Mouse (Mus musculus) kidney, postnatal 25 days (tissue): Measurements from ENCODE around the gene Edn2.

Experiments used
- DNase-seq, 2 experiments: peaks; one replicate each; pipeline ENCODE4 v3.0.0; 2021; ENCODE audit warnings: mixed read lengths in 2 of 2

Edn2 gene

DNA sequence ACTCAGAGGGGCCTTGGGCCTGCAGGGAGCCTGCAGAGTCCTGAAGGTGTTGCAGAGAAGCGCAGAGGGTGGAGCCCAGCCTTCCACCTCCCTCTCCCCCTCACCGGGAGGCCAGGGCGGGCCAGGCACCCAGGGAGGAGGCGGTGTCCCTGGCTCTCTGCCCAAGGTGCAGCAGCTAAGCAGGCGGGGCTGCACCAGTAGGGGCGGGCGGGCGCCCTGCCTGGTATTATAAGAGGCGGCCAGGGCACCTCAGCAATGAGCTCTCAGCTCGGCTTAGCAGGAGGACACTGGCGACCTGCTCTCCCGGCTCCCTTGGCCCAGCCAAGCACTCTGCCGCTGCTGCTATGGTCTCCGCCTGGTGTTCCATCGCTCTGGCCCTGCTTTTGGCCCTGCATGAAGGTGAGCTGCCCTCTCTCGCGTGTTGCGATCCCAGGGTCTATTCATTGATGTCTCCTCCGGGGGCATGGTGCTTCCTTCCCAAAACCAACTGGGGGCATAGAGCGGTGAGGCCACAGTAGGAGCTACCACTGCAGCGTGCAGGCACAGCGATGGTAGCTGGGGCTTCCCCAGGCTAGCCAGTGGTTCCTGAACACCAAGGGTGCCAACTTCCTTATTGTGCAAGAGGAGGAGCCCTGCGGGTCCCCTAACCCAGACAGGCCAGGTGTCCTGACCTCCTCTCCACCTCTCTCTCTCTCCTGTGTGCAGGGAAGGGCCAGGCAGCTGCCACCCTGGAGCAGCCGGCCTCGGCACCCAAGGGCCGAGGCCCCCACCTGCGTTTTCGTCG, at the start of gene Edn2:
Gene Edn2 (plus strand): TSS at position 41 of the 784 bp plus-strand sequence.
- peak; percentile 93 to 95 for DNase-seq

DNA sequence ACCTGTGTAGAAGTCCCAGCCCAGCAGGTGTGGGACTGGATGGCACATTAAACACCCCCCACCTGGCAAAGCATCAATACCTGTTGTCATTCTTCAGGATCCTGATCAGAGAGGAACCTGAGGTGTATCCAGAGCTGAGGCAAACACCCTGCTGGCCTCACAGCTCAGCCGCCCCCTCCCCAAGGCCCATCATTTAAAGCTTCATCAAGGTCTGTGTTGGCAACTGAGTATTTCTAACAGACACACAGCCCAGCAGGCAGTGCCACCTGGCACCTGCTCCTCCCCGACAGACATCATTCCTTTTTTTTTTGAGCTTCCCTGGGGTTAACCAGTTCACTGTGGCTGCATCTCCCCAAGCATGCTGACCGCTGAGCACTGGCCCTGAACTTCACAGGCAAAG, 45.5 kb upstream of the Edn2 start:
- no peak for DNase-seq

- DNase-seq: no peak
Measured at GRCm38 (mm10) chr4:120116312-120116711, 44.7 kb upstream of the Edn2 start.

DNA sequence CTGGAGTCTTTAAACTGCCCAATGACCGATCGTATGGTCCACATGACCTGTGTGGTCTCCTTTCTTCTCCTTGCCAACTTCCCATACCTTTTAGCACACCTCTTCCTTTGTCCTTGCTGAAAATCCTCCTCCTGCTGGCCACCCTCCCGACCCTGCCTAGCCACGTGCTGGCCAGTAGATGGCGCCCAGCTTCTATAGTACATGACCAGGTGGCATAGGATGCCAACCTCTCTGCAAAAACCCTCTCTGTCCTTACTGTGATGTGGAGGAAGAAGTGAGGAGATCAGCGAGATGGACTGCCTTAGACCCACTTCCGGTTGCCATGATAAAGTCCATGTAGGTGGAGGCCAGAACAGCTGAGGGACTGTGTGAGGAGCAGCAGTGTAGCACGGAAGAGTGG, 40.7 kb upstream of the Edn2 start:
- DNase-seq: peak; percentile 55 to 74

- no peak for DNase-seq
Measured at GRCm38 (mm10) chr4:120124656-120125055, 36.4 kb upstream of the Edn2 start.

DNA sequence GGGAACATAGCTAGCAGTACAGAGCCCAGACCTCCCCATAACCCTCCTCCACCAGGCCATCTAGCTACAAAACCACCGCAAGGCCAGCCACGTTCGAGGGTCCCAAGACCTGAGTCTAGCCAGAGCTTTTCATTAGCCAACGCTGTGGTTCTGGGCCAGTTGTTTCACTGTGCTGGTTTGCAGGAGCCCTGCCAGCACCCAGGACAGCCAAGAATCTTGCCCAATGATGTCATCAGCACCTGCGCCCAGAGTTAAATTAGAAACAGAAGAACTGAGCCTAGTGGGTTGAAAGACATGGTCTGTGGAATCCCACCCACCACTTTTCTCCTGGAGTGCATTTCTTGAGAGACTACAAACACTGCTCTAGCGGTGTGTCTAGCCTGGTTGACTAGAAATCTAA, 35.0 kb upstream of the Edn2 start:
- no peak for DNase-seq

DNA sequence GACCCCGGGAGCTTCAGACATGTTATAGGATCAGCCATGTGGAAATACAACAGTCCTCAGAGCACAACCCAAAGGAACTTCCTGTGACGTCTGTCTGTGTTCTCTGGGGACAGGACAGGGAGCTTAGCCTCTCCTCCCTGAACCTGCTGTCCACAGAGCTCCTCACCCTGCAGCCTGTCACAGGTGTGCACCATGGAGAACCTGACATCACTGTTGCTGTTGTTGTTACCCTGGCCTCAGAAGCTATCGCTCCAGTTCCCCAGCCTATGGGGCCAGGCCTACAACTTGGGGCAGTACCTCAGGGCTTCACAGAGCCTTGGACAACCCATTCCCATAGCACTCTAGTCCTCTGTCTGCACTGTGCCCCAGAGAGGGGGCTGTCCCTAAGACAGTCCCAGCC, 33.7 kb upstream of the Edn2 start:
- DNase-seq: no peak

DNA sequence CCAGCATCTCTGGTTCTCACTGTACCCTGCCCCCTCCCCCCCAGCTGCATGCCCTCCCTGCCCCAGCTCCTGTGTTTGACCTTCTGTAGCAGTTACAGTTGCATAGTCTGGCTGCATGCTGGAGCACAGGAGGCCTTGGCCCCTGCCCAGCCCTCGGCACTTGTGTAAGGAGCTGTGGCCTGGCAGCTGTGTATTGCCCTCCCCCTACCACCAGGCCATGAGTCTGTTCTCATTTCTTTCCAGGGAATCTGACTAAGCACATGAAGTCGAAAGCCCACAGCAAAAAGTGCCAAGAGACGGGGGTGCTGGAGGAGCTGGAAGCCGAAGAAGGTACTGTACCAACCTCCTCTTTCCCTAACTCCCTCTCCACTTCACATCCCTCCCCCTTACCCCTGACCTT, 33.0 kb upstream of the Edn2 start:
- no peak for DNase-seq

- peak; percentile 37 to 63 for DNase-seq
Measured at GRCm38 (mm10) chr4:120129233-120129885, 31.6 kb upstream of the Edn2 start.

GRCm38 (mm10) chr4:120130926-120131325, 30.1 kb upstream of the Edn2 start:
- DNase-seq: no peak

GRCm38 (mm10) chr4:120131441-120132220, 29.4 kb upstream of the Edn2 start:
- DNase-seq: peak; percentile 74 to 76

- no peak for DNase-seq
Measured at GRCm38 (mm10) chr4:120134223-120134622, 26.8 kb upstream of the Edn2 start.

DNA sequence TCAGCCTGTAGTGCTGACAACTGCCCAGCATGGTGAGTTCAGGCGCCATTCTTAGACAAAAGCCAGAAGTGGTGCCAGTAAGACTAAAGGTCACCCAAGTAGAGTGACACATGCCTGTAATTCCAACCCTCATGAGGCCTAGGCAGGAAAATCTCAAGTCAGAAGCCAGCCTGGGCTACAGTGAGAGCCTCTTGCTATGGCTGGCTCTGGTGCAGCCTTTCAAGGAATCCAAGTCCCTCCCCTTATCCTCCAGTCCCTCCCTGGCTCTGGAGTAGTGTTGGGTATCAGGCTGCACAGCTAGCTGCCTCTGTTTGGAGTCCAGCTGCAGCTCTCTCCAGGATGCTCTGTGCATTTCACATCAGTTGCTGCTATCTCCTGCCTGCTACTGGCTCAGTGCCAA, 19.2 kb upstream of the Edn2 start:
- DNase-seq: no peak

- no peak for DNase-seq
Measured at GRCm38 (mm10) chr4:120142905-120143304, 18.1 kb upstream of the Edn2 start.

GRCm38 (mm10) chr4:120144343-120144742, 16.7 kb upstream of the Edn2 start:
- no peak for DNase-seq

DNA sequence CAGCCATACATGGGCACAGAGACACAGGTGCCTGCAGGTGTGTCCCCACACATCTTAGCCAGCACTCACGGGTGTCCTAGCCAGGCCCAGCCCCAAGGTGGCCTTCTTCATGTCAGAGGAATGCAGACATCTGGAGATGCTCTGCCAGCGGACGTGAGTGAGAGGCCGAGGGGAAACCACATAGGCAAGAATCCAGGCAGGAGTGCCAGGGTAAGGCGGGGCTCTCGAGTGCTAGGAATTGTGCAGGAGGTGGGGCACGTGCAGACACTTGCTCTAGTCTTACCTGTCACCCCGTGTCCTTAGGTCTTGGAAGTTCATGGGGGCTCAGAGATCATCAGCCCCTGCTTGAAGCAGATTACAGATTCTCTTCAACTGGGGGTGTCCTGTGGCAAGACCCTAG, 15.1 kb upstream of the Edn2 start:
- no peak for DNase-seq

GRCm38 (mm10) chr4:120148291-120149141, 12.5 kb upstream of the Edn2 start:
- DNase-seq: peak; percentile 56 to 81

GRCm38 (mm10) chr4:120149142-120149524, 11.9 kb upstream of the Edn2 start:
- DNase-seq: no peak

GRCm38 (mm10) chr4:120150345-120150920, 10.6 kb upstream of the Edn2 start:
- no peak for DNase-seq

DNA sequence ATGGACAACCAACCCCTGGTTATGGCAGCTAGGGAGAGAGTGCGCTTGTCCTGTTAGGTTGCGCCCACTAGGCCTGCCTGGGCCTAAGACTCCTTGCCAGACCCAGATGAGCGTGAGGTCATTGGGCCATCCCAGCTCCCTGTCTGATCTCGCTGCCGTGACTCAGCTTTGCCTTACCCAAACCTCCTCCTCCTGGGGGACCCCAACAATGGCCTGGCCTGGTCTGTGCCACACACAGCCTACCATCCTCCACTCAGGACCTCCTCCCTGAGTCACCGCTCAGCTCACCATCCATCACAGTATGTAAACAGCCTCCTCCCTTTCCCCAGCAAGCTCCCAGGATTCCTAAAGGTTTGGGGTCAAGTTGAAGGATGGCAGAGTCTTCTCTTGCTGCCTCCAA, 9.1 kb upstream of the Edn2 start:
- no peak for DNase-seq

DNA sequence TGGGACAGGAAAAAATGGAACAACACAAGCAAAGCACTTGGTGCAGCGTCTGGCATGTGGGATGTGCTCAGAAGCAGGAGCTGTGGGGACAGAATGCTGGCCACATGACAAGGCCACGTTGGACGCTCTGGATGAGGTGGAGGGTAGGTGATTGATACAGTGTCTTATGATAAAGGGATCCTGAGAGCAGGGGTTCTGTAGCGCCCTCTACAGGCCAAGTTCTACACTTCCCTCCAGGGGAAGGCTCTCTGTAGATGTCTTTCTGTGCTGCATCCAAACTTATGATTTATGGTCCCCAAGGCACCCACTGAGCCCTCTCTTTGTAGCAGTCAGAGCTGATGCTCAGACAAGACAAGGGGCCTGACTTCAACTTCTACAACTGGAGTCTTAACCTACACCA, 8.4 kb upstream of the Edn2 start:
- DNase-seq: no peak

GRCm38 (mm10) chr4:120153736-120154135, 7.3 kb upstream of the Edn2 start:
- DNase-seq: no peak
